In genomic region chr6:32122584-32123265, GRCm38 (mm10) we compare ENCODE assay signal across 27 mouse cellular contexts.
"Had no signal": no experiment of that assay in that cellular context is flagged by ENCODE, and none has a peak within 500 bp of the region (broad histone marks: within the 10 kb centered on the region; RNA-seq: fewer than 3 reads in every experiment).

No protein-coding gene starts in this region.

- H3K4me3 ChIP-seq: gastrocnemius, adult 2 months; heart, embryonic 10.5 days; heart, embryonic 12.5 days; hindbrain, embryonic 10.5 days; hindbrain, embryonic 12.5 days; intestine, embryonic 15.5 days; layer of hippocampus, adult 2 months; limb, embryonic 13.5 days; limb, embryonic 15.5 days; liver, embryonic 12.5 days had no signal

- H3K27ac ChIP-seq: gastrocnemius, adult 2 months; heart, embryonic 10.5 days; hindbrain, embryonic 10.5 days; hindbrain, embryonic 12.5 days; hindbrain, embryonic 14.5 days; intestine, embryonic 15.5 days; layer of hippocampus, adult 2 months; limb, embryonic 13.5 days; limb, embryonic 15.5 days; liver, embryonic 12.5 days; liver, embryonic 14.5 days had no signal

- DNase-seq: gastrocnemius, adult 2 months; gastrocnemius, postnatal 10 days; gastrocnemius, postnatal 25 days; heart, adult 18-20 months; heart, postnatal 10 days; heart, postnatal 36 days; kidney, adult 18-20 months; kidney, adult 8-10 months; kidney, postnatal 10 days; kidney, postnatal 25 days; kidney, postnatal 4 days; layer of hippocampus, postnatal 36 days; lung, adult 18-20 months had no signal

- ATAC-seq: hindbrain, embryonic 16.5 days; inflammation-experienced regulatory T-cells, adult 6 months; intestine, embryonic 15.5 days; intestine, postnatal 0 days; liver, embryonic 12.5 days had no signal
